Mouse (Mus musculus) CH12.LX (cell line): ENCODE results near the gene Usp40.
"Not testable (repeated sequence)": the region's sequence is repeated elsewhere in the genome, so short reads cannot be mapped to it uniquely, and the experiment has no call there.

Experiments
- E2F4 ChIP-seq: IDR thresholded peaks from 2 replicates; pipeline ENCODE4 v1.6.1; 2011; ENCODE audit warnings: low read depth, low read length, improper control_type of control experiment; ENCODE audit not compliant: insufficient replicate concordance
- ETS1 ChIP-seq: conservative IDR thresholded peaks from 2 replicates; pipeline ENCODE4 v1.6.1; 2012; ENCODE audit warnings: low read depth, mild to moderate bottlenecking, inconsistent platforms, low read length, improper control_type of control experiment, moderate library complexity
- KAT2A ChIP-seq: IDR thresholded peaks from 2 replicates; pipeline ENCODE4 v1.6.1; 2012; ENCODE audit warnings: low read length, improper control_type of control experiment, inconsistent platforms; ENCODE audit not compliant: insufficient replicate concordance
- PAX5 ChIP-seq: IDR thresholded peaks from 2 replicates; pipeline ENCODE4 v1.6.1; 2012; ENCODE audit warnings: low read length, inconsistent platforms, mixed read lengths
- POLR2A ChIP-seq: IDR thresholded peaks from 2 replicates; pipeline ENCODE4 v1.6.1; 2011; ENCODE audit warnings: low read depth, mild to moderate bottlenecking, improper control_type of control experiment, low read length
- USF2 ChIP-seq: conservative IDR thresholded peaks from 2 replicates; pipeline ENCODE4 v1.6.1; 2011; ENCODE audit warnings: low read depth, low read length, improper control_type of control experiment

- TF ChIP-seq POLR2A, USF2, E2F4, KAT2A, ETS1, PAX5: not testable (repeated sequence)
Measured at GRCm38 (mm10) chr1:88043044-88043443, 34.7 kb upstream of the Usp40 start.
